Mouse (Mus musculus) lung, adult 18-20 months (tissue): ENCODE measurements around the gene Mlh1.

Experiments used
- DNase-seq, 2 experiments: peaks; one replicate each; pipeline ENCODE4 v3.0.0; 2022; ENCODE audit warnings: mixed read lengths in 2 of 2

The Mlh1 gene

GRCm38 (mm10) chr9:111285061-111285460 is 13.5 kb upstream of the Mlh1 start:
- DNase-seq = no peak

DNA sequence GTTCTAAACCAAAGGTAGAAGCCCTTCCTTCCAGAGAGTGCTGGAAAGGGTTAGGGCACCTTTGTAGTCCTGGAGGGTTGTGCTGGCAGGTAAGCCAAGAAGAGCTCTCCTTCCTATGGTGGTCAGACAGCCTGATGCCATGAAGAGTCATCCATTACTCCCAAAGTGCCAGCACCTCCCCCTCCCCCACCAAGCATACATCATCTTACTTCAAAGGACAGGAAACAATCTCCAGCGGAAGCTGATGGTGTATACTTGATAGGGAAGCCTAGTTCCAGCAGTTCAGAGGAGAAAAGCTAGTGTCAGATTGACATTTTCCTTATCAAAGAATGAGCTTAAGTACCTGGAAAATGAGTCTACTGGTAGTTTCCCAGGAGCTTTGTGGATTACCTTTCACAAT is 3.6 kb upstream of the Mlh1 start:
- peak in 1 of 2 experiments; percentile 39 for DNase-seq

GRCm38 (mm10) chr9:111273958-111274357 is 2.4 kb upstream of the Mlh1 start:
- no peak for DNase-seq

- no peak for DNase-seq
Observed at GRCm38 (mm10) chr9:111272996-111273785, 1.6 kb upstream of the Mlh1 start.

DNA sequence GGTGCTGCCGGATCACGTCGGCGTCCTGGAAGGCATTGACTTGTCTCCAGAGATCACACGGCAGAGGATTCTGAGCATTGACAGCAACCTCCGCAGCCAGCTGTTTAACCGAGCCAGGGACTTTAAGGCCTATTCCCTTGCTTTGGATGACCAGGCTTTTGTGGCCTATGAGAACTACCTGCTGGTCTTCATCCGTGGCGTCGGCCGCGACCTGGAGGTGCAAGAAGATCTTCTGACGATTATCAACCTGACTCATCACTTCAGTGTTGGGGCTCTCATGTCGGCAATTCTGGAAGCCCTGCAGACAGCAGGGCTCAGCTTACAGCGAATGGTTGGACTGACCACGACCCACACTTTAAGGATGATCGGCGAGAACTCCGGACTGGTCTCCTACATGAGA is 765 bp upstream of the Mlh1 start:
- peak in 1 of 2 experiments; percentile 14 for DNase-seq

GRCm38 (mm10) chr9:111271056-111271433 is 546 bp downstream of the Mlh1 start:
- DNase-seq = no peak

GRCm38 (mm10) chr9:111270606-111271005 is 985 bp downstream of the Mlh1 start:
- DNase-seq = no peak

DNA sequence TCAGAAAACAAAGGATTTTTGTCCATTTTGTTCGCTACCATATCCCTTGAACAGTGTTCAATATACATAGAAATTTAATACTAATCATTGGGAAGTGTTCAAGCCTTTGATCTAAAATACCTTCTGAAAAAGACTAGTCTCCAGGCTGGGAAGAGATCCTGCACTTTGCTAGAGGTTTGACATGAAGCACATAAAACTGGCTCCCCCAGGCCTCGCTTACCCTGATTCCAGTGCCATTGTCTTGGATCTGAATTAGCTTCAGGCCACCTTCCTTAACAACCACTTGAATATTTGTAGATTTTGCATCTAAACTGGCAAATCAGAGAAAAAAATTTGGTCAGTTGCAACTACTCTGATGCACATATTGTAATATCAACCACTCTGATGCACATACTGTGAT is 3.6 kb downstream of the Mlh1 start:
- DNase-seq = no peak

DNA sequence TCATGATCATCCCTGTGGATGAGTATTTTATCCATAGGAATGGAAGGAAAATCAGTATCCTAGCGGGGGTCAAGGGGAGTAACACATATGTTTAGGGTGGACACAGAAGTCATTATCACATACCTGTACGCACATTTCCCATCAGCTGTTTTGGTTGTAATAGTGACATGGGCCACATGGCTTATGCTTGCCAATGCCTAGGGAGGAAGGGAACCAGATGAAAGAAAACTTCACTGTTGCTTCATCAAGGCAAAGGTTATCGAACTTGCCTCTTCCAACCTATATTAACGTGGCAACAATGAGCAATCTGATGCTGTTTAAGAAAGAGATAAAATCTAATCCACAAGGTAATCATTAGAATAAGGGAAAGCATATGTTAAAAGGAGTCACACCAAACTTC is 10.2 kb downstream of the Mlh1 start:
- DNase-seq = no peak

- peak; percentile 18 to 26 for DNase-seq
Observed at GRCm38 (mm10) chr9:111260360-111260985, 11.1 kb downstream of the Mlh1 start.

DNA sequence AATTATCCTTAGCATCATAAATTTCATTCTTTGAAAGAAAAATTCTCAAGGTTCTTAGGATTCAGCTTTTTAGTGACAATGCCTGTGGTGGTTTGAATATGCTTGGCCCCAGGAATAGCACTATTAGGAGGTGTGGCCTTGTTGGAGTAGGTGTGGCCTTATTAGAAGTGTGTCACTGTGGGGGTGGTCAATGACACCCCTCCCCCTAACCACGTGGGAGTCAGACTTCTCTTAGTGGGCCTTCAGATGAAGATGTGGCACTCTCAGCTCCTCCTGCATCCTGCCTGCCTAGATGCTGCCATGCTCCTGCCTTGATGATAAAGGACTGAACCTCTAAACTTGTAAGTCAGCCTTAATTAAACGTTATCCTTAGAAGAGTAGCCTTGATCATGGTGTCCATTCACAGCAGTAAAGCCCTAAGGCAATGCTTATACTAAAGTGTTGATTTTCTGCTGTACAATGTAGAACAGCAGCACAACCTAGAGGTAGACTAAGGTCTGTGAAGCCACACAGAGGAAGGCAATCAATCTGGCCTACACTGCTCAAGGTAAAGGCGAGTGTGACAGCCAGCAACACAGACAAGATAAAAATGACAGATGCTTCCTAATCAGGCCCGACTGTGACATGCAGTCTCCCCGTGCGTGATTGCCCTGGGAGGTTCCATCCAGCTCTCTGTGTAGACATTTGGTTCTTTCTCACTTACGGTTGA is 19.3 kb downstream of the Mlh1 start:
- no peak for DNase-seq

DNA sequence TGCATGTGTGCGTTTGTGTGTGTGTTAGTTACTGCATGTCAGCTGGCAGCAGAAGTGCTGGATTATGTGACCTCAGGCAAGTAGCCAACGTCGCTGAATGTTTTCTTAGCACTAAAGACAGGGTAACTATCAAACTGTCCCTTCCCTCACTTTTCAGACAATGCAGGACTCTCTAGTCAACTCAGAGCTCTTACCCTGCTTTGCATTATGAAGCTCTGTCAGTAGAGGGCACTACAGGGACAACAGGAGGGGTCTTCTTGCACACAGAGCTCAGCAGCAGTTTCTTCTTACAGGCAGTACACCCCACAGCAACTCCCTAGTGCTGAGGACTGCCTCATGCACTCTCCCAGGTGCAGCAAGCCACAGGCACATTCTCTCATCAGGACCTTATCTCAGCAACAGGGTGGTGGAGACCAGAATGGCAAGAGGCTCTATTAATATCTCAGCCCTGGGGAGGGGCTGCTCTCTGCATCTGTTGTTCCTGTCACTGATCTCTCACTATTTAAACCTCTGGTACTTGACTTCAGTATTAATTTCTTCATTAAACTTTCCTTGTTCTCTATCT is 23.8 kb downstream of the Mlh1 start:
- DNase-seq = peak in 1 of 2 experiments; percentile 5

DNA sequence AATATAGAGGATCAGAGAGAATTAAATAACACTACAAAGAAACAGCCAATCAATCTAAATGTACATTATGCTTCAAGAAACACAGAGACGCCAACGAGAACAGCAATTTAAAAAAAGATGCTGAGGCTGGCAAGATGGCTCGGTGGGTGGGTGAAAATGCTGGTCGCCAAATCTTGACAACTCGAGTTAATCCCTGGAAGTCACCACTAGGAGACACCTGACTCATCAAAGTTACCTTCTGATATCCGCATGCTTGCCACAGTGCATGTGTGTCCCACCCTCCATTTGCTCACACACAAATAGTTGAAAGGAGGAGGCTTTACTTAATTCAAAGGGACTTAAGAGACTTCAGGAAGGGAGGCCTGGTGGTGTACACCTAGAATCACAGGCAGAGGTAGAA is 26.0 kb downstream of the Mlh1 start:
- no peak for DNase-seq

GRCm38 (mm10) chr9:111243384-111243783 is 28.2 kb downstream of the Mlh1 start:
- no peak for DNase-seq

GRCm38 (mm10) chr9:111239821-111240220 is 31.8 kb downstream of the Mlh1 start:
- no peak for DNase-seq

DNA sequence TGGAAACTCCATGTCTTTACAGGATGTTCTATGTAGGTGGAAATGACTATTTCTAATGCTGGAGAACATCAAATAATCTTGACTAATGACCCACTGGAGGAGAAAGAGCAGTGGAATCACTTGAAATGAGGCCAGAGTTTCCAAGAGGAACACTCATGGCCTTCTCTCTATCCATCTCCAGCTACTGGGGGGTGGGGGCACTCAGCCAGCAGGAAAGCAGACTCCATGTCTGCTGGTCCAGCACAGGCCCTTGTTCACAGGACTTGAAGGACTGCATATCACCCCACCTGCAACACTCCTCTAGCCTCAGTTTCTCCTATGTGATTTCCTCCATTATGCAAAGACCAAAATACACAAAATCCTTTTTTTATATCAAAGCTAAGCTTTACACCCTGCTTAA is 33.9 kb downstream of the Mlh1 start:
- DNase-seq = no peak

DNA sequence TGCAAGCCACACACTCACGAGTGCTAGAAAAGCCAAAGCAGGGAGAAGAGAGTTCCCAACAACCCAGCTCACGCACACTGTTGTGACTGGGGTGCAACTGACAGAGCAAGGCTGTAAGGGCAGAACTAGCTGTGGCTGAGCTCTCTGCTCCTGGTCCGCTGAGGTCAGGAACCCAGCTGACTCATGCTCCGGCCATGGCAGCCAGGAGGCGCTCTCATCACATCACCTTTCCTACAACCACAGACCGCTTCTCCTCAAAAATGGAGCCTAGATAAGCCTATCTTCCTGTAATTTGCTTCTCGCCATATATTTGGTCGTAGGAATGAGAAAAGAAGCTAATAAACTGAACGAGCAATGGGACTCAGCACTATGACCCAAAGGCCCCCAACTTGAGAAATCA is 36.9 kb downstream of the Mlh1 start:
- DNase-seq = no peak

GRCm38 (mm10) chr9:111228446-111228845 is 43.1 kb downstream of the Mlh1 start:
- DNase-seq = no peak

DNA sequence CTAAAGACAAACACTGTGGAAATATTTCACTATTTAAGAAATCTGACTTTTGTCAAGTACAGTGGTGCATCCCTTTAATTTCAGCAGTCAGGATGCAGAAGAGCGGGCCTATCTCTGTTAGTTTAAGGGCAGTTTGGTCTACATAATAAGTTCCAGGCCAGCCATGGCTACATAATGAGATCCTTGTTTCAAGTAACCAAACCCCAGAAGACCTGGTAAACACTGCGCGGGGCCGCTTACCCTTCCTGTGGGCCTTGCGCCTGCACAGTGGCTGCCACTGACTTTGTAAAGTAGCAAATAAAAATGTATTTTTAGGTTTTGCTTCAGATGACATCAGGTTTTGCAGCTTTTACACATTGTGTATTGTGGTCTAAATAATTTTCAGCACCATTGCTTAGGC is 48.2 kb downstream of the Mlh1 start:
- no peak for DNase-seq

DNA sequence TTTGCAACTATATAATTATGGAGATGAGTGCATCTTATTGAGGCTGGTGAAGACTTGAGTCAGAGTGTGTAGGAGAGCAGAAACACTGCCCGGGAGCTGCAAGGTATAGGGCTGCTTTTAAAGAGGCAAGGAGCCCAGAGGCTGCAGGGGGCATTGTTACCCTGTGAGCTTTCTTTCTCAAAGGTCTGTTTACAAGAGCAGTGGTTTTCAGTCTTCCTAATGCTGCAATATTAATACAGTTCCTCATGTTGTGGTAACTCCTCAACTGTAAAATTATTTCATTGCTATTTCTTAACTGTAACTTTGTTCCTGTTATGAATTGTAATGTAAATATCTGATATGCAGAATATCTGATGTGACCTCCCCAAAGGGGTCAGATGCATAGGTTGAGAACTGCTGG is 50.0 kb downstream of the Mlh1 start:
- DNase-seq = no peak

DNA sequence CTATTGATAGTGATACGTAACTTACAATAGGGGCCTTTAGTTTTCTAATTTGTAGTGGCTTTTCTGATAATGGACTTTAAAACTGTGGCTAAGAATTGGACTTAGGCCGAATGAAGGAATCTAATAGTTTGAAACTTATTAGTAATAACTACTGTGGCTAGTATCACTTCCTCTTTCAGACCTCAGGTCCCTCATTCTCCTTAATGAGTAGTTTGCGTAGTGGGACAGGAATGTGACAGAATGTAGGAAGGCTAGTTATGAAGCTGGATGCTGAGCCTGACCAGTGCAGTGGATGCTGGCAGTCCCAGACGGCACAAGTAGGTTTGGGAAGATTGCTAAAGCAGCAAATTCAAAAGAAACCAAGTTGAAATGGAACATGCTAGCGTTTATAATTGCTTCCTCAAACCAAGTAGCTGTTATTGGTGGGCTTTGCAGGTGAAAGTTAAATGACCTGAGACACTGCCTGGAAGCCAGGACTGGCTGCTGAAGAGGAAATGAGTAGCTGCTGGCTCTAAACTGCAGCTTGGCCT is 51.0 kb downstream of the Mlh1 start:
- no peak for DNase-seq

DNA sequence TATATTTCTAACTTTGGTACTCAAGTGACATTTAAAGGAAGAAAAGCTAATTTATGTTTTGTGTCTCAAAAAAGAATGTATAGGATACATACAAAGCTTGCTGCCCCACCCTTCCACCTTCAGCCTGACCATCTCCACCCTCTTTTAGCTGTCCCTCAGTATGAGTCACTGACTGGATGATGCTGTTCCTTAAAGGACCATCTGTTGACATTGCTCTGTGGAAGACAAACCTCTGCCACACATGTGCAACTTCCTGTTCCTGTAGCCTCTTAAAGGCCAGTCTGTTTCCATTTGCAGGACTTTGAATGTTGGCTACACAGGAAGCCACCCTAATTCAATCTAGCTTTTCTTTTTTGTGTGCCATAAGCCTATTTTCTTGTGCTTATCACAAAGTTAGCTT is 55.2 kb downstream of the Mlh1 start:
- no peak for DNase-seq

DNA sequence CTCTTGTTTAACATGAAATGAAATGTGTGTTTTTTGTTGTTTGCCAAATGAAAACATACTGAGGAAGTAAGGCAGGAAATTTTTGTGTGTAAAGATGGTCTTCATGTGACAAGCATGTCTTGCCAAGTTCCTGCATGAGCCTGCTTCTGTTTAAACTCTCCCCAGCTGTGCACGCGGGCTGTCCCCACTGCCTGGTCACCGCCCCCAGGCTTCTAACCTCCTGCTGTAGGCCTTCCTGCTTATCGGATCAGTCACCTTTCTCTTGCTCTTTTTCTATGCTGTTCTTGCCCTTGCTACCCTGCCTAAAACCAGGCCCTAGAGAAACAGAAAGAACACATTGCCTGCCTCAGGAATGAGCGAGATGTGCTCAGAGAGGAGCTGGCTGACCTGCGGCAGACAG is 58.1 kb downstream of the Mlh1 start:
- peak; percentile 8 to 21 for DNase-seq
